Mouse (Mus musculus): ENCODE measurements around the gene Exo5.

DNA sequence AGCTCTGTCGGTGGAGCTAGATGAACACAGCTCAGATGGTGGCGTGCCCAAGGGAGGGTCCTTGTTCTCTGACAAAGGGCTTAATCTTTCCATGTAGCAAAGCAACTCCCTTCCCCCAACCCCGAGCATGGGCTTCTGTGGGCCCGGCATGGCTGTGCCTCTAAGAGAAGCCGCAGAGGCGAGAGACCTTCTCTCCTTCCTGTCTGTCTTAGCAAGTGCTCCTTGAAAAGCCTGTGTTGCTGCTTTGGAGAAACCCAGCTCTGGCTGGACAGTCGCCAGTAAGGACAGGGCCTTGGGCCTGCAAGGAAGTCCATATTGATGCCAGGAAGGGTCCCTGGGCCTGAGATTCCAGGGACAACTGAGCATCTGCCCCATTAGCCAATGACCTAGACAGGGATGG is 29.6 kb downstream of the Exo5 start:
- TF ChIP-seq EP300 (IDR thresholded peaks at IDR 0.05; ENCODE audit: insufficient read depth, low read depth, low read length), result no peak
- no peak for TF ChIP-seq POLR2A (IDR thresholded peaks at IDR 0.05; ENCODE audit: insufficient read depth, low read depth, low read length)

Data from heart, adult 2 months (tissue).